Mouse (Mus musculus) hindbrain, postnatal 0 days (tissue): Measurements from ENCODE around the gene Armh4. TPM values are rescaled to one million over a fixed set of nuclear protein-coding genes. Genes with fewer than 3 reads are reported as not detected.
A peak's percentile ranks its signal among the peaks of the same experiment; 100 is the strongest.
"Not testable (repeated sequence)": the region's sequence is repeated elsewhere in the genome, so short reads cannot be mapped to it uniquely, and the experiment has no call there.

Experiments
- ATAC-seq: fragments of 200-750 bp; cut with Nextera tagmentation; 2 replicates; pipeline ENCODE4 v1.8.0; 2017; ENCODE audit warnings: mild to moderate bottlenecking, moderate TSS enrichment, moderate library complexity
- DNase-seq: peaks from one replicate; pipeline ENCODE4 v3.0.0-alpha.2; 2015; ENCODE audit warnings: low spot score
- H3K27ac ChIP-seq: fragments of 300-500 bp; sonication (generic); 2 replicates; pipeline ENCODE4 v1.5.1; 2014; ENCODE audit warnings: mild to moderate bottlenecking
- H3K27me3 ChIP-seq: fragments of 300-500 bp; sonication (generic); 2 replicates; pipeline ENCODE4 v1.6.1; 2014; ENCODE audit warnings: low read length, mixed read lengths; ENCODE audit not compliant: insufficient read depth
- H3K36me3 ChIP-seq: fragments of 300-500 bp; sonication (generic); 2 replicates; pipeline ENCODE4 v1.6.1; 2014; ENCODE audit warnings: low read length, mixed read lengths; ENCODE audit not compliant: insufficient read depth
- H3K4me1 ChIP-seq: fragments of 300-500 bp; sonication (generic); 2 replicates; pipeline ENCODE4 v1.6.1; 2014; ENCODE audit warnings: antibody characterized with exemption, low read length, mixed read lengths; ENCODE audit not compliant: insufficient read depth
- H3K4me2 ChIP-seq: fragments of 300-500 bp; sonication (generic); 2 replicates; pipeline ENCODE4 v1.6.1; 2014; ENCODE audit warnings: low read depth, mild to moderate bottlenecking, low read length, moderate library complexity, mixed read lengths
- H3K4me3 ChIP-seq: fragments of 300-500 bp; sonication (generic); 2 replicates; pipeline ENCODE4 v1.5.1; 2014; ENCODE audit warnings: low read length
- H3K9ac ChIP-seq: fragments of 300-500 bp; sonication (generic); replicated peaks from 2 replicates; pipeline ENCODE4 v1.6.1; 2014; ENCODE audit warnings: mild to moderate bottlenecking, low read length, moderate library complexity, mixed read lengths
- H3K9me3 ChIP-seq: fragments of 300-500 bp; sonication (generic); 2 replicates; pipeline ENCODE4 v1.6.1; 2016; ENCODE audit warnings: low read length, mixed read lengths
- CTCF ChIP-seq: IDR thresholded peaks from 2 replicates; pipeline ENCODE4 v1.5.1; 2016; ENCODE audit warnings: antibody characterized with exemption, control low read depth, low read depth
- WGBS: fragments of 180-500 bp; shearing (Covaris S2); extraction: QIAGEN DNeasy Blood & Tissue Kit; methylation state at CpG from one replicate; pipeline ENCODE4 v1.1.7; 2014; 5-methylcytosine and 5-hydroxymethylcytosine counted together
- polyA plus RNA-seq: library from polyadenylated mRNA; unstranded; fragments of >200 nt; fragmentation: Nextera tagmentation; extraction: Ambion mirVana; gene quantifications from 2 replicates; pipeline ENCODE4 v1.2.1, GENCODE M21; 2015
- total RNA-seq: library from RNA; depleted of rRNA; stranded (reverse); fragments of >200 nt; gene quantifications from 2 replicates; pipeline ENCODE4 v1.2.3, GENCODE M21; 2014; rRNA removed

Armh4 gene
- 27.5 and 30.2 TPM in 2 replicates for total RNA-seq
- polyA plus RNA-seq, result 21.7 and 21.9 TPM in 2 replicates

- ATAC-seq, result peak; percentile 99
- H3K4me3 ChIP-seq, result peak within 1 kb of the TSS; percentile 77
Observed at GRCm38 (mm10) chr14:49782715-49783531, at the start of gene Armh4. Armh4 (minus strand) TSS chr14:49783383.

GRCm38 (mm10) chr14:49829192-49830171 lies 46.3 kb upstream of the Armh4 start:
- no peaks in the 10 kb centered on the region for H3K27me3 ChIP-seq
- H3K4me1 ChIP-seq, result no peaks in the 10 kb centered on the region
- WGBS, result 13% methylated on average over 17 of the region's 17 CpGs
- DNase-seq (peak; percentile 66), ATAC-seq (peak; percentile 69)
- no peaks in the 10 kb centered on the region for H3K36me3 ChIP-seq
- H3K9me3 ChIP-seq, result no peaks in the 10 kb centered on the region
- H3K4me3 ChIP-seq, result peak overlapping the region; percentile 14; the same call in 1 of the 2 replicates
- TF ChIP-seq CTCF, result peak; percentile 65
- H3K27ac ChIP-seq, result no peak overlapping the region
- H3K9ac ChIP-seq, result no peak overlapping the region
- H3K4me2 ChIP-seq, result peak overlapping the region; percentile 46

More at GRCm38 (mm10) chr14:49782715-49783531, at the start of gene Armh4:
- H3K36me3 ChIP-seq, result no peaks in the 10 kb centered on the region
- DNase-seq, result peak; percentile 91
- WGBS, result 1% methylated on average over 24 of the region's 24 CpGs
- peak within 1 kb of the TSS; percentile 90 for H3K4me2 ChIP-seq
- no peaks in the 10 kb centered on the region for H3K27me3 ChIP-seq
- H3K27ac ChIP-seq, result peak within 1 kb of the TSS; percentile 67; the same call in 1 of the 2 replicates
- TF ChIP-seq CTCF, result no peak
- peaks cover 10% of the 10 kb centered on the region; the same call in 1 of the 2 replicates for H3K4me1 ChIP-seq
- H3K9me3 ChIP-seq, result no peaks in the 10 kb centered on the region
- H3K9ac ChIP-seq, result peak within 1 kb of the TSS; percentile 72

GRCm38 (mm10) chr14:49819721-49820440 lies 36.7 kb upstream of the Armh4 start:
- H3K4me2 ChIP-seq, H3K4me3 ChIP-seq, ATAC-seq, H3K36me3 ChIP-seq, H3K27ac ChIP-seq, H3K9me3 ChIP-seq, H3K9ac ChIP-seq, H3K27me3 ChIP-seq, DNase-seq, H3K4me1 ChIP-seq: not testable (repeated sequence)
- WGBS, result 76% methylated on average over 8 of the region's 8 CpGs

GRCm38 (mm10) chr14:49818713-49819208 lies 35.6 kb upstream of the Armh4 start:
- not testable (repeated sequence) for ATAC-seq, H3K27ac ChIP-seq, H3K4me1 ChIP-seq, H3K27me3 ChIP-seq, H3K9me3 ChIP-seq, DNase-seq, H3K36me3 ChIP-seq, H3K4me3 ChIP-seq, H3K4me2 ChIP-seq, H3K9ac ChIP-seq
- 83% methylated on average over 6 of the region's 6 CpGs for WGBS

GRCm38 (mm10) chr14:49812966-49813365 lies 29.8 kb upstream of the Armh4 start:
- not testable (repeated sequence) for H3K4me1 ChIP-seq, DNase-seq, H3K27me3 ChIP-seq, ATAC-seq, H3K27ac ChIP-seq, H3K9ac ChIP-seq, H3K4me2 ChIP-seq, H3K4me3 ChIP-seq, H3K9me3 ChIP-seq, H3K36me3 ChIP-seq
- 87% methylated on average over 9 of the region's 9 CpGs for WGBS

- not testable (repeated sequence) for H3K27me3 ChIP-seq, H3K36me3 ChIP-seq, H3K4me1 ChIP-seq, DNase-seq, ATAC-seq, H3K9ac ChIP-seq, H3K4me2 ChIP-seq, H3K9me3 ChIP-seq, H3K4me3 ChIP-seq, H3K27ac ChIP-seq
Observed at GRCm38 (mm10) chr14:49805051-49805450, 21.9 kb upstream of the Armh4 start.
